Mouse (Mus musculus): ENCODE results near the gene Mms22l.

DNA sequence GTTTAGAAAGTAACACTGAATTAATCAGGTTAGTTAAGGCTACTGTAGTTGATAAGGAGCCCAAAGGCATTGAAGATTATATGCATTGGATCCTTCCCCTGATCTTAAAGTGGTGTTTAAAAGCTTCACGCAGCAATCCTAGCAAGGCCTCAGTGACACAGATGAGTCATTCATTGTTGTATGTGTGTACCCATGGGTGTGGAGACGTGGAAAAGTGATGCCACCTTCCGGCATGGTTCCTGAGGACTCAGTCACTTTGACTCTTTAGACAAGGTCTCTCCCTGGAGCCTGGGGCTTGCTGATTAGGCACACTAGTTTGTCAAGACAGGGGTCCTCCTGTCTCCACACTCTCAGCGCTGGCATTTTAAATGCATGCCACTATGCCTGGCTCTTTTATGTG is 60.9 kb downstream of the Mms22l start:
- TF ChIP-seq CTCF (IDR thresholded peaks at IDR 0.05; ENCODE audit: extremely low read depth, insufficient read length, insufficient replicate concordance, low read depth, low read length) (no peak), POLR2A (IDR thresholded peaks at IDR 0.05; ENCODE audit: low read depth, low read length) (no peak)
